Mouse (Mus musculus): ENCODE data around the gene Cers5. TPM values are rescaled to one million over a fixed set of nuclear protein-coding genes. Genes with fewer than 3 reads are reported as not detected.
"Not testable (repeated sequence)": the region's sequence is repeated elsewhere in the genome, so short reads cannot be mapped to it uniquely, and the experiment has no call there.

Gene Cers5
- total RNA-seq, 2 experiments from 2014 or later: 16.0 to 17.5 TPM

DNA sequence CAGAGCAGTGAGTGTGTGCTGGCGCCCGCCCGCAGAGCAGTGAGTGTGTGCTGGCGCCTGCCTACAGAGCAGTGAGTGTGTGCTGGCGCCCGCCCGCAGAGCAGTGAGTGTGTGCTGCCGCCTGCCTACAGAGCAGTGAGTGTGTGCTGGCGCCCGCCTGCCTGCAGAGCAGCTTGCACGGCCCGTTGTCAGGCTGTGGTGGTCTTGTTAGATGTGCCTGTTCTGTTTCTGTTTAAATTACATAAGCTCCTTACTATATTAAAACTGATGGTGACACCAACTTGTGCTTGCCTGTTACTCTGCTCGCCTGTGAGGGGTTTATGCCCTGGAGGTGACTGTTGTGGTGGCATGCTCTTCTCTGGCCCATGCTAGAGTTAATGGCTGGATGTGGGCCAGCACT is 64.5 kb downstream of the Cers5 start:
- DNase-seq: no peak

DNA sequence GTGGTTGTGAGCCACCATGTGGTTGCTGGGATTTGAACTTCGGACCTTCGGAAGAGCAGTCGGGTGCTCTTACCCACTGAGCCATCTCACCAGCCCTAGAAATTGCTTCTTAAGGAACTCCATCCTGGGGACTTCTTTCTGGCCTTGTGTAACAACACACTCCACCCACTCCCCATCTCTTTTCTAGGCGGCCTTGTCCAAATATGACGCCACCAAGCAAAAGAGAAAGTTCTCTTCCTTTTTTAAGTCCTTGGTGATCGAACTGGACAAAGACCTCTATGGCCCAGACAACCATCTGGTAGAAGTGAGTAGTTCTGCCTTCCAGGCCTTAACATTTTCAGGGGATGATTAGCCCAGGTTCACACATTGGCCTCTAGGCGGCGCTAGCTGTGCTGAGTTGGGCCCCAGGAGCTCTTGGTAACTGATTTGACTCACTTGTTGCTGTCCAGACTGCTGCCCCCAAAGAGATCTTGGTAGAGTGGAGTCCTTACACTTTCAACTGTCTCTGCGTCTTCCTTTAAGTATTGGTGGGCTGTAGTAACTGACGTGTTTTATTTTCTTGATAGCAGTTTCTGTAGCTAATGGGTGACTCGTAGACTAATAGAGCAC is 67.1 kb downstream of the Cers5 start, which contains the start of gene Gm17349:
TSS of gene Gm17349 (minus strand) at position 51 of the 609 bp plus-strand sequence.
- peak; percentile 70 for DNase-seq

DNA sequence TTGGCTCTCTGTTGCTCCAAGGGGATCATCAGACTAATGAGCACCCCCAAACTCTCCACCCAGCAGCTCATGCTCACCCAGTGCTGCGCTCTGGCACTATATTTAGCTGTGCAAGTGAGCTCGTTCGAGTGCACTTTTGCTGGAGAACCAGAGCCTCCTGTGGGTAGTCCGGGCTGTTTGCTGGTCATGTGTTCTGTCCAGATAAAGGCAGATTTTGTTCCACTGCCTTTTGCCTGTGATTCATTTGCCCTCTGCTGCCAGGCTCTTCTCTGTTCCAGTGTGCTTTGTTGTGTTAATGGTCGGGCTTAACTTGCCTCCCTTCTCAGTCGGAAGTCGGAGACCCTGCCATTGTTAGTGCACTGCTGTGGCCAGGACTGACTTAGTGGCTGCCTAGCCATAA is 67.8 kb downstream of the Cers5 start:
- no peak for DNase-seq

DNA sequence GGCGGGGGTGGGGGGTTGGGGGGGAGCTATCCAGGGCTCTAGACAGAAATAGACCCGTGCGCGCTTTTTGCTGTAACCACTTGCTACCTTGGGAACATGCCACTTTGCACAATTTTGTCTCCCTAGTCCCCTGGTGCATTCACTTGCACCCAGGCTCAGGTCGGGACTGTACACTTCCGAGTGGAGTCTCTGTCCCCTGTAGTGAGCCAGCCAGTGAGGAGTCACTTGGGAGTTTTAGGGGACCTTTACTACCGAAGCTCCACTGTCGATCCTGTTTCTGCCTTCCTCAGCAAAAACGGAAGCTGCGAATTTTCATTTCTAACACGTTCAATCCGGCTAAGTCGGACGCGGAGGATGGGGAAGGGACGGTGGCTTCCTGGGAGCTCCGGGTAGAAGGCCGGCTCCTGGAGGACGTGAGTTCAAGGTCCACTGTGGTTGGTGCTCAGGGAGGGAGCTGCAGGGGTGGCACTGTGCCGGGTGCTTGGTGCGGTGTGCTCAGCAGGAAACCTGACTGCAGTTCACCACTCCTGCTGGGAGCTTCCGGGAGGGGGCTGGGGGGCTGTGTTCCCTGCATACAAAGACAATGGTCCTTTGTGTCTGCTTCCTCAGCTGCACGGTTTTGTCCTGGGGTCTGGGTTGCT is 68.5 kb downstream of the Cers5 start:
- no peak for DNase-seq

DNA sequence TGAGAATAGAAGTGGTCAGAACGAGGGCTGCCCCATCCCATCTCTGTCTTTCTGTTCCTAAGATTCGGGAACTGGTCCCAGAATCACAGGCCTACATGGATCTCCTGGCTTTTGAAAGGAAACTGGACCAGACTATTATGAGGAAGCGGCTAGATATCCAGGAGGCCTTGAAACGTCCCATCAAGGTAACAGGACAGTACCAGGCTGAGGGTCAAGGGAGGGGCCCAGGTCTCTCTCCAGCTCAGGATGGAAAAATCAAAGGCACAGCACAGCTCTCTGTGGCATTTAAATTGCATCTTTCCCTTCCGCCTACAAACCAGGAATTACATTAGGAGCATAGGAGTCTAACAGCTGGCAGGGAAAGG is 69.0 kb downstream of the Cers5 start:
- DNase-seq: no peak

DNA sequence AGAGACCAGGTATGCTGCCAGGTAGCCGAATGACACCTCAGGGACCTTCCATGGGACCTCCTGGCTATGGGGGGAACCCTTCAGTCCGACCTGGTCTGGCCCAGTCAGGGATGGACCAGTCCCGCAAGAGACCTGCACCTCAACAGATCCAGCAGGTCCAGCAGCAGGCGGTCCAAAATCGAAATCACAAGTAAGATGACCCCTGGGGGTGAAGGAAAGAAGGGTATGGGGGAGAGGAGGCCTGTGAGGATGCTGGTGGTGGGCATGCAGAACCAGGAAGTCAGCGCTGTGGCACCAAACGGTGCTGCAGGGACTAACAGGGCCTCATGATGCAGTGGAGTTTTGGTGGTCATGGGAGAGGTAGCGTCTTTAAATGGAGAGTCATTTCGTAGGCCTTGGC is 69.6 kb downstream of the Cers5 start:
- DNase-seq: no peak

DNA sequence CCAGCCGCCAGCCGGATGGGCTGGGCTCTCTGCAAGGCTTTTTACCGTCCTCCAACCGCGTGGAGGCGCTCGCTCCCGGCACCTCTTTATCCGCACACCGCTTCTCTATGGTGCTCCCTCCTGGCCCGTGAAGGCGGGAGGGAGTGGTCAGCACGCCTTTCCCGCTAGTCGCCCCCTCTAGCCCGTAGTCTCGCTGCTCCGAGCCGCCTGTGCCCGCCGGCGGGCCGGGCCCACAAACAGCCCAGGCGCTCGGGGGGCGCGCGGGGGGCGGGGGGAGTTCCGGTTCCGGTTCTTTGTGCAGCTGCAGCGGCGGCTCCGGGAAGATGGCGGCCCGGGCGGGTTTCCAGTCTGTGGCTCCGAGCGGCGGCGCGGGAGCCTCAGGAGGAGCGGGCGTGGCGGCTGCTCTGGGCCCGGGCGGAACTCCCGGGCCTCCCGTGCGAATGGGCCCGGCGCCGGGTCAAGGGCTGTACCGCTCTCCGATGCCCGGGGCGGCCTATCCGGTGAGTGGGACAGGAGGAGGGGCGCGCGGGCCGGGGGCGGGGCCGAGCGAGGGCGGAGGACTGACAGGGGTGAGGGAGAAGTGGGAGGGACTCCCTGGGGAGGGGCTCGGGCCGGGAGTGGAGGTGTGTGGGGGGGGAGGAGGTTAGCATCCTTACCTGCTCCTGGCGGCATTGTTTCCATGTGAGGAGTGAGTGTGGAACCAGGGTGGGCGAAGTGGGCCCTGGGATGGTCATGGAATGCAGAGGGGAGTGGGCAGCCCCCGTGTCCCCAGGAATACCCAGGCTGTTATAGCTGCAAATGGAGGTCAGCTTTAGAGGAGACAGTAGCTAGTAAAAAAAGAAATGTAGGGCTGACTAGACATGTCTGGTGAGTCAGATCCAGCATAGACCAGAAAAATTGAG is 70.4 kb downstream of the Cers5 start, which contains the start of gene Smarcd1:
TSS of gene Smarcd1 (plus strand) at position 131 of the 902 bp plus-strand sequence.
- peak; percentile 97 for DNase-seq

DNA sequence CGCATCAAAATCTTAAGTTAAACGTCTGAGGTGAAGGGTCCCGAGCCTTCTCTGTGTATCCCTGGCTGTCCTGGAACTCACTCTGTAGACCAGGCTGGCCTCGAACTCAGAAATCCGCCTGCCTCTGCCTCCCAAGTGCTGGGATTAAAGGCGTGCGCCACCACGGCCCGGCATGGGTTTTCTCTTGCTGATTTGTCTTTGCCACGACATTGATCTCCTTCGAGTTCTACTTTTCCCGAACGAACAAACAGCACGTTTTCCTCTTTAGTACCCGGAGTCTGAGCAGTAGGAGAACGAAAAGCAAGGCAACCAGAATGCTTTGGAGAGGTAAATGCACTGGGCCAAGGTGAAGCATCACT is 71.1 kb downstream of the Cers5 start:
- DNase-seq: not testable (repeated sequence)

DNA sequence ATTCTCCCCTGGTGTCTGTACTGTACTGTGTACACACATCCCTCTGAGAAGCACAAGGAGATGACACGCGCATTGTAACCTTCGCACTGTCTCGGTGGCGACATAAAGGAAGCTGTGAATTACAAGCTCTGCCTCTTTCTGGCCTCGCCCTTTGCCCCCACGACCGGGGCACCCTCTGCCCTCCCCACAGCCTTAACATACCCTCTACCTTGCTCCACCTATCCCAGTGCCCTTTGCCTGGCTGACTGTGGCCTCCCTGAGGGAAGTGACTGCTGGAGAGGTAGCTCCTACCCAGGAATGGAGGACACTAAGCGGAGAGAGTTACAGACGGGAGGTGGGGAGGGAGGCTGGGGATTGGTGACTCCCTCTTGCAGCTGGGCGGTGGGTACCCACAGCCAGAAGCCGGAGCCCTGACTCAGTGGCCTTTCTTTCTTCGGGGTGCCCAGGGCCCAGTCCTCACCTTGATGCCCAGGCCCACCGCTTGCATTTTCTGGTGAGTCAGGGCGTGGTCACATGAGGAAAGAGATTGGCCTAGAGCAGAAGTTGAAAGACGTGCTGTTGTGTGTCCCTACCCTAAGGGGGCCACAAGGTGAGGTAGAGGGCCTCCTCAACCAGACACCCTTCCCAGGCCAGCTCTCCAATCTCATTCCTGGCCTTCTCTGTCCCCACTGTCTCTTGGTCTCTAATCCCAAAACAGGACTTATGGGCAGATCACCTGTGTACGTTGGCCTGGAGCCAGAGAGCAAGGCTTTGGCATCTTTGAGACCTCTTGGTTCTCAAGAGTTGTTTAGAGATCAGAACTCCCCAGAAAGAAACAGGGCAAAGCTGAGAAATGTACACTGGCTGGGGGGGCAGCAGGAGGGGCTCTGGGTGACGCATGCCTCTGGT is 72.2 kb downstream of the Cers5 start:
- DNase-seq: no peak

DNA sequence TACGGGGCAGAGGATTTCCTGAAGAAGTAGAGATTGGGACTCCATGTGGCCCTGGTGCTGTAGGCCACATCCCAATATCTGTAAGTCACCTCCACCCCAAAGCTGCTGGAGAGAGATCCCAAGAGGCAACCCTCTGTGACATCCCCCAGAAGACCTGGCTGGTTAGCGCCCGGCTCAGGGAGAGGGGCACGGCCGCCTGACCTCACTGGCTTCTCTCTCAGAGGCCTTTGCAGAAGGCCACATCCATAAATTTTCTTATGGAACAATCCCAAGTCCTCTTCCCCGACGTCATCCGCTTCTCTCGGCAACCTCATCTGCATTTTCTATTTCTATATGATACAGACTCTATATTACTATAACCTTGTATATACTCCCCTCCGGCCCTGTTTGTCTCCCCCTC is 73.0 kb downstream of the Cers5 start:
- DNase-seq: no peak

DNA sequence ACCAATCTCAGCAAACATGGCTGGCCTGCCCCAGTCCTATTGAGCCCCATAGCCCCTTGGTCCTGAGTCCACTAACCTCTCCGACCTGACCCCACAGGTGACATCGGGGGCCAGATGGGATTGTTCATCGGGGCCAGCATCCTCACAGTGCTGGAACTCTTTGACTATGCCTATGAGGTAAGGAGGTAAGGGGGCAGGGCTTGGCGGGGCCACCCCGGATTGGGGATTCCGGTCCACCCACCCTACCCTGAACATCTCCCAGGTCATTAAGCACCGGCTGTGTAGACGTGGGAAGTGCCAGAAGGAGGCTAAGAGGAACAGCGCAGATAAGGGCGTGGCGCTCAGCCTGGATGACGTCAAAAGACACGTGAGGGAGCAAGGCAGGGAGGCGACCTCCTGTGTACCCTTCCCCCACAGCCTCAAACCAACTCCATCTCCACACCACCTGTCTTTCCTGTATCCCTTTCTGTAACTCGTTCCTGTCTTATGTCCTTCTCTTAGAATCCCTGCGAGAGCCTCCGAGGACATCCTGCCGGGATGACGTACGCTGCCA is 74.1 kb downstream of the Cers5 start:
- DNase-seq: no peak

DNA sequence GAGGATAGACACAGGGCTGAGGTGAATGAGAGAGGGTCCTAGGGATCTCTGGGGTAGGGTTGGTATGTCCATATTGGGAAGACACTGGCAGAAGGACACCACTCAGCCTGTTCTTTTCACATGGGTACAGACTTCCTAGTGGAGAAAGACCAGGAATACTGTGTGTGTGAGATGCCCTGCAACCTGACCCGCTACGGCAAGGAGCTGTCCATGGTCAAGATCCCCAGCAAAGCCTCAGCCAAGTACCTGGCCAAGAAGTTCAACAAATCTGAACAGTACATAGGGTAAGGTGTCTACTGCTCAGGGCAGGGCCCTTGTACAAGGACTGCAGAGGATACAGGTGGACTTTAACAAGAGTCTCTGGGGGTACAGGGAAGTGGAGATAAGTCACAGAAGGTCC is 75.4 kb downstream of the Cers5 start:
- DNase-seq: no peak

DNA sequence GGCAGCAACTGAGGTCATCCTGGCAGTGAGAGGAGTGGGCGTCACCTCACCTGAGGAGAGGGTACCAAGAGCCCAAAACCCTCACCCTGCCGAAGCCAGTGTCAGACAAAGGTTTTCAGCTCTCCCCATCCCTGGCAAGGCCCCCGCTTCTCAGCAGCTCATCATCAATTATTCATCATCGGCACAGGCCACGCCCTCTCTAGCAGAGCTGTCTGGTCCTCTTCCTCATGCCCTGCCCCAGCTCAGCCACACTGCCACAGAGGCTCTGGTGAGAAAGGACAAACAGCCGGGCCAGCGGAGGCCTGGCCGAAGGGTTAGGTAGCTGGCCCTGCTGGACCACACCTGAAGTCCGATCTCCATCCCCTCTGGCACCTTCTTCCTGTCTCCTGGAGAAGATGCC is 80.7 kb downstream of the Cers5 start:
- no peak for DNase-seq

DNA sequence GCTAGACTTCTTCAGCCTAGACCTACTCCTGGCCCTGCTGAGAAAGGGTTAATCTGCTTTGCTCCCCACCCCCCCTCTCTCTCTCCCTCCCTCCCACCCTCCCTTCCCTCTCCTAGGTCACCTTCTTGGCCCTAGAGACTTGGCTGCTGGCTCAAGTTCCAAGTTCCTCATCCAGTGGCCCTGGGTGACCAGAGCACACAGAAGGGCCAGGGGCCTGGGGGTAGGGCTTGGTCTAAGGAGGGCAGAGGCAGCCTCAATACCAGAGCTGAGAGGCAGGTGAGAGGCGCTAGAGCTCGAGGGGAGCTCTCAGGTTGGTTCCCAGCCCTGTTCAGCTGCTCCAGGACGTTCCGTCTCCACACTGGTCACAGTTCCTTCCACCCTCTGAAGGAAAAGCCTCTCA is 81.8 kb downstream of the Cers5 start:
- DNase-seq: no peak

DNA sequence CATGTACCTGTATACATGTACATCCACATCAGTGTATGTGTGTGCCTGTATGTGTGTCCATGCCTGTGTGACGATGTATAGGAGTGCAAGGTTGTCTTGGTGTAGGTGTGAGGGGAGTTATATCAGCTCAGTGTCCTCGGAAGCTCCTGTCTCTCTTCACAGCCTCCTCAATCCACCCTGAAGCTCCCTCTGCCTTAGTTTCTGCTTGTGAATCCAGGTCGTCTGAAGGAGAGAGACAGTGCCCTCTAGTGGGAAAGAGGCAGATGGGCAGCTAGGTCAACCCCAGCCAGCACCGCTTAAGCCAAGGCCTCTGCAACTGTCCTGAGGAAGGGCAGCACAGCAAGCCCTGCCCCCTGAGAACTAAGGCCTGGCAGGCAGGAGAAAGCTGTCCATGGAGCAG is 84.0 kb downstream of the Cers5 start:
- peak; percentile 43 for DNase-seq

Other genes starting within 250 kb of the Cers5 start
- under 1 TPM; 0.43 to 0.59 TPM for gene Faim2, start 244.7 kb downstream of the Cers5 start, total RNA-seq (2021)
- gene Aqp2, start 193.8 kb downstream of the Cers5 start, total RNA-seq (2021): not detected
- gene Aqp5, start 182.1 kb downstream of the Cers5 start, total RNA-seq (2021): under 1 TPM in 1 of 2 experiments, not detected in 1; 0.49 TPM
- not detected for gene Aqp6, start 171.5 kb downstream of the Cers5 start, total RNA-seq (2021)
- 10 to 100 TPM; 18.3 to 23.9 TPM for gene Racgap1, start 121.2 kb downstream of the Cers5 start, total RNA-seq (2021)
- 1 to 10 TPM; 1.1 to 2.1 TPM for gene Asic1, start 102.5 kb downstream of the Cers5 start, total RNA-seq (2021)
- 10 to 100 TPM; 15.4 to 15.9 TPM for gene Smarcd1, start 70.8 kb downstream of the Cers5 start, total RNA-seq (2021)
- 1 to 10 TPM in 1 of 2 experiments, not detected in 1; 2.4 TPM for gene Gm17349, start 67.4 kb downstream of the Cers5 start, total RNA-seq (2021)
- 100 to 1,000 TPM; 358 to 467 TPM for gene Gpd1, start 55.4 kb downstream of the Cers5 start, total RNA-seq (2021)
- gene Cox14, start 47.3 kb downstream of the Cers5 start, total RNA-seq (2021): 100 to 1,000 TPM; 162 to 182 TPM
- 10 to 100 TPM; 30.4 to 41.9 TPM for gene Lima1, start 102.6 kb upstream of the Cers5 start, total RNA-seq (2021)
- under 1 TPM; 0.05 to 0.18 TPM for gene Fam186a, start 194.2 kb upstream of the Cers5 start, total RNA-seq (2021)
- 10 to 100 TPM; 39.6 to 43.7 TPM for gene Larp4, start 197.2 kb upstream of the Cers5 start, total RNA-seq (2021)

Data from gastrocnemius, postnatal 10 days (tissue).